Mouse (Mus musculus) liver, embryonic 12.5 days (tissue): Measurements from ENCODE around the gene Plekha1. TPM values are rescaled to one million over a fixed set of nuclear protein-coding genes. Genes with fewer than 3 reads are reported as not detected.
A peak's percentile ranks its signal among the peaks of the same experiment; 100 is the strongest.

ENCODE experiments used
- ATAC-seq: fragments of 200-750 bp; cut with Nextera tagmentation; 2 replicates; pipeline ENCODE4 v1.8.0; 2017; ENCODE audit warnings: moderate number of reproducible peaks, mild to moderate bottlenecking, moderate library complexity
- H3K27ac ChIP-seq: fragments of 300-500 bp; sonication (generic); 2 replicates; pipeline ENCODE4 v1.5.1; 2016; ENCODE audit warnings: mild to moderate bottlenecking
- H3K27me3 ChIP-seq: fragments of 300-500 bp; sonication (generic); replicated peaks from 2 replicates; pipeline ENCODE4 v1.6.1; 2016; ENCODE audit warnings: mild to moderate bottlenecking, moderate library complexity
- H3K36me3 ChIP-seq: fragments of 300-500 bp; sonication (generic); 2 replicates; pipeline ENCODE4 v1.6.1; 2016; ENCODE audit warnings: mild to moderate bottlenecking, moderate library complexity
- H3K4me1 ChIP-seq: fragments of 300-500 bp; sonication (generic); 2 replicates; pipeline ENCODE4 v1.6.1; 2016
- H3K4me2 ChIP-seq: fragments of 300-500 bp; sonication (generic); 2 replicates; pipeline ENCODE4 v1.6.1; 2016; ENCODE audit warnings: mild to moderate bottlenecking, moderate library complexity
- H3K4me3 ChIP-seq: fragments of 300-500 bp; sonication (generic); 2 replicates; pipeline ENCODE4 v1.5.1; 2016; ENCODE audit warnings: mild to moderate bottlenecking, moderate library complexity
- H3K9ac ChIP-seq: fragments of 300-500 bp; sonication (generic); 2 replicates; pipeline ENCODE4 v1.6.1; 2016; ENCODE audit warnings: mild to moderate bottlenecking, moderate library complexity
- H3K9me3 ChIP-seq: fragments of 300-500 bp; sonication (generic); replicated peaks from 2 replicates; pipeline ENCODE4 v1.6.1; 2016; ENCODE audit warnings: mild to moderate bottlenecking, moderate library complexity
- WGBS: fragments of 180-500 bp; shearing (Covaris S2); methylation state at CpG from one replicate; pipeline ENCODE4 v1.1.7; 2016; ENCODE audit not compliant: insufficient replicate concordance; 5-methylcytosine and 5-hydroxymethylcytosine counted together
- polyA plus RNA-seq: library from polyadenylated mRNA; unstranded; fragments of >200 nt; fragmentation: Nextera tagmentation; extraction: Ambion mirVana; gene quantifications from 2 replicates; pipeline ENCODE4 v1.2.1, GENCODE M21; 2016

The Plekha1 gene
- polyA plus RNA-seq, 1 experiment from 2014 or later = 11.0 TPM

GRCm38 (mm10) chr7:130834958-130835861, 30.3 kb upstream of the Plekha1 start:
- H3K27me3 ChIP-seq = peaks cover 7% of the 10 kb centered on the region
- H3K36me3 ChIP-seq = no peaks in the 10 kb centered on the region
- 0 out of 2 replicates have a peak overlapping the region, but pooled peaks have one; percentile 8 for H3K4me2 ChIP-seq
- 0 out of 2 replicates have a peak, but pooled peaks cover 11% of the 10 kb centered on the region for H3K4me1 ChIP-seq
- no peak overlapping the region for H3K9ac ChIP-seq
- peak overlapping the region; percentile 23; the same call in 1 of the 2 replicates for H3K27ac ChIP-seq
- no peak for ATAC-seq
- no peaks in the 10 kb centered on the region for H3K9me3 ChIP-seq
- H3K4me3 ChIP-seq = no peak overlapping the region
- 47% methylated on average over 18 of the region's 18 CpGs for whole genome bisulfite sequencing

- H3K27ac ChIP-seq = no peak overlapping the region
- 0 out of 2 replicates have a peak, but pooled peaks cover 11% of the 10 kb centered on the region for H3K4me1 ChIP-seq
- 64% methylated on average over 9 of the region's 9 CpGs for WGBS
- ATAC-seq = no peak
- no peaks in the 10 kb centered on the region for H3K9me3 ChIP-seq
- H3K4me2 ChIP-seq = no peak overlapping the region
- peaks cover 7% of the 10 kb centered on the region for H3K27me3 ChIP-seq
- H3K36me3 ChIP-seq = no peaks in the 10 kb centered on the region
- H3K9ac ChIP-seq = no peak overlapping the region
- H3K4me3 ChIP-seq = no peak overlapping the region
Measured at GRCm38 (mm10) chr7:130836066-130836465, 29.5 kb upstream of the Plekha1 start.

GRCm38 (mm10) chr7:130837941-130838657, 27.5 kb upstream of the Plekha1 start:
- Histone ChIP-seq H3K27me3 (peaks cover 7% of the 10 kb centered on the region), H3K4me2 (no peak overlapping the region), H3K9ac (no peak overlapping the region), H3K27ac (no peak overlapping the region), H3K4me3 (no peak overlapping the region), H3K36me3 (no peaks in the 10 kb centered on the region), H3K9me3 (no peaks in the 10 kb centered on the region), H3K4me1 (0 out of 2 replicates have a peak, but pooled peaks cover 11% of the 10 kb centered on the region)
- WGBS = 55% methylated on average over 12 of the region's 12 CpGs
- no peak for ATAC-seq

GRCm38 (mm10) chr7:130838658-130839025, 26.9 kb upstream of the Plekha1 start:
- Histone ChIP-seq H3K27ac (no peak overlapping the region), H3K36me3 (no peaks in the 10 kb centered on the region), H3K4me2 (no peak overlapping the region), H3K4me3 (no peak overlapping the region), H3K9me3 (no peaks in the 10 kb centered on the region), H3K4me1 (0 out of 2 replicates have a peak, but pooled peaks cover 11% of the 10 kb centered on the region), H3K27me3 (peaks cover 7% of the 10 kb centered on the region), H3K9ac (no peak overlapping the region)
- ATAC-seq = no peak
- WGBS = 66% methylated on average over 3 of the region's 3 CpGs

GRCm38 (mm10) chr7:130839380-130840100, 26.0 kb upstream of the Plekha1 start:
- no peak overlapping the region for H3K4me3 ChIP-seq
- no peaks in the 10 kb centered on the region for H3K36me3 ChIP-seq
- H3K9me3 ChIP-seq = no peaks in the 10 kb centered on the region
- no peak overlapping the region for H3K27ac ChIP-seq
- 62% methylated on average over 12 of the region's 12 CpGs for WGBS
- peaks cover 3% of the 10 kb centered on the region for H3K27me3 ChIP-seq
- H3K4me2 ChIP-seq = no peak overlapping the region
- no peak overlapping the region for H3K9ac ChIP-seq
- peak; percentile 20; the same call in 1 of the 2 replicates for ATAC-seq
- 0 out of 2 replicates have a peak, but pooled peaks cover 11% of the 10 kb centered on the region for H3K4me1 ChIP-seq

GRCm38 (mm10) chr7:130847164-130847718, 18.3 kb upstream of the Plekha1 start:
- Histone ChIP-seq H3K27ac (no peak overlapping the region), H3K4me1 (no peaks in the 10 kb centered on the region), H3K9ac (no peak overlapping the region), H3K4me3 (no peak overlapping the region), H3K27me3 (no peaks in the 10 kb centered on the region), H3K36me3 (no peaks in the 10 kb centered on the region), H3K9me3 (no peaks in the 10 kb centered on the region), H3K4me2 (no peak overlapping the region)
- no peak for ATAC-seq
- WGBS = 54% methylated on average over 17 of the region's 17 CpGs

GRCm38 (mm10) chr7:130854684-130855292, 10.8 kb upstream of the Plekha1 start:
- Histone ChIP-seq H3K9me3 (no peaks in the 10 kb centered on the region), H3K4me3 (no peak overlapping the region), H3K27me3 (no peaks in the 10 kb centered on the region), H3K36me3 (no peaks in the 10 kb centered on the region), H3K9ac (no peak overlapping the region), H3K27ac (no peak overlapping the region), H3K4me1 (no peaks in the 10 kb centered on the region), H3K4me2 (no peak overlapping the region)
- no peak for ATAC-seq
- WGBS = 50% methylated on average over 4 of the region's 4 CpGs

GRCm38 (mm10) chr7:130855681-130856080, 9.9 kb upstream of the Plekha1 start:
- Histone ChIP-seq H3K9me3 (no peaks in the 10 kb centered on the region), H3K36me3 (no peaks in the 10 kb centered on the region), H3K27ac (no peak overlapping the region), H3K4me1 (no peaks in the 10 kb centered on the region), H3K4me2 (no peak overlapping the region), H3K4me3 (no peak overlapping the region), H3K9ac (no peak overlapping the region), H3K27me3 (peaks cover 4% of the 10 kb centered on the region; the same call in 1 of the 2 replicates)
- 46% methylated on average over 3 of the region's 3 CpGs for WGBS
- no peak for ATAC-seq

GRCm38 (mm10) chr7:130857973-130858372, 7.6 kb upstream of the Plekha1 start:
- no peak for ATAC-seq
- Histone ChIP-seq H3K9ac (no peak overlapping the region), H3K4me1 (no peaks in the 10 kb centered on the region), H3K4me3 (no peak overlapping the region), H3K27ac (no peak overlapping the region), H3K9me3 (no peaks in the 10 kb centered on the region), H3K36me3 (no peaks in the 10 kb centered on the region), H3K4me2 (no peak overlapping the region), H3K27me3 (peaks cover 17% of the 10 kb centered on the region; the same call in 1 of the 2 replicates)
- WGBS = 37% methylated on average over 6 of the region's 6 CpGs

- no peak overlapping the region for H3K27ac ChIP-seq
- no peak for ATAC-seq
- H3K36me3 ChIP-seq = no peaks in the 10 kb centered on the region
- no peak overlapping the region for H3K9ac ChIP-seq
- no peak overlapping the region for H3K4me2 ChIP-seq
- H3K4me1 ChIP-seq = no peaks in the 10 kb centered on the region
- peaks cover 33% of the 10 kb centered on the region for H3K27me3 ChIP-seq
- no peak overlapping the region for H3K4me3 ChIP-seq
- WGBS = 49% methylated on average over 4 of the region's 5 CpGs
- no peaks in the 10 kb centered on the region for H3K9me3 ChIP-seq
Measured at GRCm38 (mm10) chr7:130859926-130860325, 5.6 kb upstream of the Plekha1 start.

- Histone ChIP-seq H3K36me3 (no peaks in the 10 kb centered on the region), H3K4me1 (0 out of 2 replicates have a peak, but pooled peaks cover under 1% of the 10 kb centered on the region), H3K9me3 (no peaks in the 10 kb centered on the region), H3K27ac (no peak overlapping the region), H3K27me3 (peaks cover 41% of the 10 kb centered on the region), H3K9ac (no peak overlapping the region), H3K4me3 (no peak overlapping the region), H3K4me2 (no peak overlapping the region)
- no peak for ATAC-seq
- WGBS = 63% methylated on average over 11 of the region's 11 CpGs
Measured at GRCm38 (mm10) chr7:130860721-130861142, 4.8 kb upstream of the Plekha1 start.
